Mouse (Mus musculus) stomach, embryonic 14.5 days (tissue): ENCODE data around the gene Trir. TPM values are rescaled to one million over a fixed set of nuclear protein-coding genes. Genes with fewer than 3 reads are reported as not detected.

Source experiments
- ATAC-seq: fragments of 200-750 bp; cut with Nextera tagmentation; 2 replicates; pipeline ENCODE4 v1.8.0; 2017; ENCODE audit warnings: low read depth, moderate TSS enrichment; ENCODE audit not compliant: insufficient number of reproducible peaks, insufficient read depth, low FRiP score
- H3K27ac ChIP-seq: fragments of 300-500 bp; sonication (generic); 2 replicates; pipeline ENCODE4 v1.5.1; 2014; ENCODE audit warnings: mild to moderate bottlenecking, low read length, moderate library complexity, mixed read lengths
- H3K27me3 ChIP-seq: fragments of 300-500 bp; sonication (generic); 2 replicates; pipeline ENCODE4 v1.6.1; 2014; ENCODE audit warnings: low read length, control low read depth, mixed read lengths; ENCODE audit not compliant: control insufficient read depth, insufficient read depth
- H3K36me3 ChIP-seq: fragments of 300-500 bp; sonication (generic); 2 replicates; pipeline ENCODE4 v1.6.1; 2014; ENCODE audit warnings: mild to moderate bottlenecking, control low read depth, low read length, moderate library complexity, mixed read lengths; ENCODE audit not compliant: control insufficient read depth, insufficient read depth
- H3K4me1 ChIP-seq: fragments of 300-500 bp; sonication (generic); 2 replicates; pipeline ENCODE4 v1.6.1; 2014; ENCODE audit warnings: low read length, control low read depth, mixed read lengths; ENCODE audit not compliant: control insufficient read depth, insufficient read depth
- H3K4me2 ChIP-seq: fragments of 300-500 bp; sonication (generic); replicated peaks from 2 replicates; pipeline ENCODE4 v1.6.1; 2014; ENCODE audit warnings: low read depth, low read length, control low read depth
- H3K4me3 ChIP-seq: fragments of 300-500 bp; sonication (generic); 2 replicates; pipeline ENCODE4 v1.5.1; 2014; ENCODE audit warnings: low read depth, low read length, control low read depth
- H3K9ac ChIP-seq: fragments of 300-500 bp; sonication (generic); replicated peaks from 2 replicates; pipeline ENCODE4 v1.6.1; 2014; ENCODE audit warnings: low read depth, mild to moderate bottlenecking, control low read depth, low read length, moderate library complexity, mixed read lengths
- H3K9me3 ChIP-seq: fragments of 300-500 bp; sonication (generic); 2 replicates; pipeline ENCODE4 v1.6.1; 2016; ENCODE audit warnings: low read depth, low read length, control low read depth; ENCODE audit not compliant: control insufficient read depth
- WGBS: fragments of 180-500 bp; shearing (Covaris S2); extraction: QIAGEN DNeasy Blood & Tissue Kit; methylation state at CpG from one replicate; pipeline ENCODE4 v1.1.7; 2014; 5-methylcytosine and 5-hydroxymethylcytosine counted together
- microRNA-seq: library from miRNA; unstranded; fragments of <30 nt; microRNA quantifications from one replicate; pipeline ENCODE4, GENCODE M21; 2016
- polyA plus RNA-seq: library from polyadenylated mRNA; unstranded; fragments of >200 nt; fragmentation: Nextera tagmentation; extraction: Ambion mirVana; gene quantifications from 2 replicates; pipeline ENCODE4 v1.2.1, GENCODE M21; 2014

Trir gene
- polyA plus RNA-seq, 1 experiment from 2014 or later, result 136 TPM

DNA sequence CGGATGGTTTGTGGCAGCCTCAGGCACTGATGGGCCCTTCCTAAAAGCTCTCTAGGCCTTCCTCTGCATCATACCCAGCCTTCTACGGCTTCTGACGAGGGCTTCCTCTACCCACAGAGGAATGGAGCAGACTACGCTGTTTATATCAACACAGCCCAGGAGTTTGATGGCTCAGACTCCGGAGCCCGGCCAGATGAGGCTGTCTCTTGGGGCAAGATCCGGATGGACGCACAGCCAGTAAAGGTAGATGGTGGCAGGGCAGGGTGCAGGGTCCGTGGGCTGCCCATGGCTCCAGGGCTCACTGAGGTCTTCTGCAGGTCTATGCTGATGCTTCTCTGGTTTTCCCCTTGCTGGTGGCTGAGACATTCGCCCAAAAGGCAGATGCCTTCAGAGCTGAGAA is 48.0 kb downstream of the Trir start:
- ATAC-seq, result no peak
- Histone ChIP-seq H3K36me3 (peaks cover 42% of the 10 kb centered on the region), H3K4me2 (no peak overlapping the region), H3K4me3 (no peak overlapping the region), H3K9ac (no peak overlapping the region), H3K27ac (no peak overlapping the region), H3K4me1 (peaks cover 6% of the 10 kb centered on the region; the same call in 1 of the 2 replicates), H3K9me3 (no peaks in the 10 kb centered on the region), H3K27me3 (no peaks in the 10 kb centered on the region)
- WGBS, result 88% methylated on average over 10 of the region's 10 CpGs

DNA sequence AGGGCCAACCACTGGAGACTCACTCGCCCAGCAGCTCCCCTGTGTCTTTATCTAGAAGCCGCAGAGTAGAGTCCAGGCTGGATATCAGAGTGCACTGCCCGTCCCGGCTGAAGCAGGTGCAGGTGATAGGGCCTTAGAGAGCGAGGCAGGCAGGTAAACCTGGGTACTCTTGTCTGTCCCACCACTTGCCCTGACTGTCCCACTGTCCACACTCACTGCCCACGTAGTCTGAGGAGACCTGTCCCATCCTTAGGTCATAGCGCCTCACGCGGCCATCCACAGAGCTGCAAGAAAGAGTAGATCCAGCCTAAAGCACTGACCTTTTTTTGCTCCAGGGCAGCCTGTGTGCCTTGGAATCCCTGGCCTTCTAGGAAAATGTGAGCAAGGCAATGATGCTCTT is 49.4 kb downstream of the Trir start:
- Histone ChIP-seq H3K27ac (no peak overlapping the region), H3K4me3 (no peak overlapping the region), H3K9ac (no peak overlapping the region), H3K27me3 (no peaks in the 10 kb centered on the region), H3K4me2 (no peak overlapping the region), H3K9me3 (no peaks in the 10 kb centered on the region), H3K4me1 (peaks cover 9% of the 10 kb centered on the region; the same call in 1 of the 2 replicates), H3K36me3 (peaks cover 42% of the 10 kb centered on the region)
- no peak for ATAC-seq
- WGBS, result 79% methylated on average over 9 of the region's 9 CpGs

GRCm38 (mm10) chr8:85076993-85077392 is 50.4 kb downstream of the Trir start:
- Histone ChIP-seq H3K9me3 (no peaks in the 10 kb centered on the region), H3K4me3 (no peak overlapping the region), H3K9ac (no peak overlapping the region), H3K4me1 (peaks cover 13% of the 10 kb centered on the region), H3K36me3 (peaks cover 42% of the 10 kb centered on the region), H3K4me2 (no peak overlapping the region), H3K27me3 (no peaks in the 10 kb centered on the region), H3K27ac (no peak overlapping the region)
- WGBS, result 0% methylated on average over 2 of the region's 2 CpGs
- 0 out of 2 replicates have a peak, but pooled peaks have one; percentile 35 for ATAC-seq

Small RNA genes lying within 50 kb of the gene (microRNA-seq; reads per million reads assigned to microRNA genes)
- 1.6 reads per million for gene Mir7070

Other genes starting within 250 kb of the Trir start
- gene Nfix, start 226.5 kb upstream of the Trir start, polyA plus RNA-seq, result 37.8 and 40.5 TPM in 2 replicates
- gene Dand5, start 204.0 kb upstream of the Trir start, polyA plus RNA-seq, result 7.1 and 7.6 TPM in 2 replicates
- gene Gadd45gip1, start 195.3 kb upstream of the Trir start, polyA plus RNA-seq, result 49.5 and 50.5 TPM in 2 replicates
- 119 and 125 TPM in 2 replicates for gene Rad23a, start 186.2 kb upstream of the Trir start, polyA plus RNA-seq
- gene Calr, start 179.9 kb upstream of the Trir start, polyA plus RNA-seq, result 669 and 791 TPM in 2 replicates
- gene Farsa, start 169.8 kb upstream of the Trir start, polyA plus RNA-seq, result 83.7 and 88.9 TPM in 2 replicates
- gene Syce2, start 154.7 kb upstream of the Trir start, polyA plus RNA-seq, result 65.4 and 77.8 TPM in 2 replicates
- 29.3 and 30.8 TPM in 2 replicates for gene Gcdh, start 132.9 kb upstream of the Trir start, polyA plus RNA-seq
- gene Klf1, start 124.9 kb upstream of the Trir start, polyA plus RNA-seq, result 2.3 and 2.4 TPM in 2 replicates
- gene Dnase2a, start 118.3 kb upstream of the Trir start, polyA plus RNA-seq, result 14.7 and 17.9 TPM in 2 replicates
- 2.2 and 3.2 TPM in 2 replicates for gene Mast1, start 89.5 kb upstream of the Trir start, polyA plus RNA-seq
- gene Rtbdn, start 79.8 kb upstream of the Trir start, polyA plus RNA-seq, result 0.20 TPM in 1 of 2 replicates, not detected in the other
- gene Gm49661, start 57.4 kb upstream of the Trir start, polyA plus RNA-seq, result not detected in 2 replicates
- 799 and 888 TPM in 2 replicates for gene Prdx2, start 57.2 kb upstream of the Trir start, polyA plus RNA-seq
- 114 and 125 TPM in 2 replicates for gene Rnaseh2a, start 57.1 kb upstream of the Trir start, polyA plus RNA-seq
- 16.9 and 23.4 TPM in 2 replicates for gene Junb, start 48.1 kb upstream of the Trir start, polyA plus RNA-seq
- gene Hook2, start 36.2 kb upstream of the Trir start, polyA plus RNA-seq, result 34.5 and 34.6 TPM in 2 replicates
- 0.29 and 0.38 TPM in 2 replicates for gene Best2, start 12.3 kb upstream of the Trir start, polyA plus RNA-seq
- gene Asna1, start 1.5 kb upstream of the Trir start, polyA plus RNA-seq, result 101 and 103 TPM in 2 replicates
- 19.0 and 26.5 TPM in 2 replicates for gene Tnpo2, start 10.1 kb downstream of the Trir start, polyA plus RNA-seq
- 31.9 and 32.6 TPM in 2 replicates for gene Fbxw9, start 33.2 kb downstream of the Trir start, polyA plus RNA-seq
- gene Gm5741, start 41.2 kb downstream of the Trir start, polyA plus RNA-seq, result not detected in 2 replicates
- gene Dhps, start 44.9 kb downstream of the Trir start, polyA plus RNA-seq, result 51.9 and 53.9 TPM in 2 replicates
- gene Wdr83os, start 53.9 kb downstream of the Trir start, polyA plus RNA-seq, result 144 and 153 TPM in 2 replicates
- 45.0 and 46.4 TPM in 2 replicates for gene Wdr83, start 54.5 kb downstream of the Trir start, polyA plus RNA-seq
- 41.5 and 45.9 TPM in 2 replicates for gene Man2b1, start 56.4 kb downstream of the Trir start, polyA plus RNA-seq
- gene Zfp791, start 96.3 kb downstream of the Trir start, polyA plus RNA-seq, result 1.7 and 2.9 TPM in 2 replicates
- gene Cks1brt, start 125.1 kb downstream of the Trir start, polyA plus RNA-seq, result not detected in 2 replicates
- gene Olfr371, start 199.2 kb downstream of the Trir start, polyA plus RNA-seq, result not detected in 2 replicates